Mouse (Mus musculus) gonadal fat pad, adult 2 months (tissue): ENCODE results near the gene Npr2. TPM values are rescaled to one million over a fixed set of nuclear protein-coding genes. Genes with fewer than 3 reads are reported as not detected.

Experiments used
- DNase-seq: peaks from one replicate; pipeline ENCODE4 v3.0.0-alpha.2; 2012; ENCODE audit warnings: low read depth
- polyA plus RNA-seq: library from polyadenylated mRNA; depleted of rRNA; stranded (reverse); fragments of >200 nt; gene quantifications from 2 replicates; pipeline ENCODE4 v1.2.3, GENCODE M21; 2012

Npr2 gene
- polyA plus RNA-seq, 1 experiment: 34.7 TPM

DNA sequence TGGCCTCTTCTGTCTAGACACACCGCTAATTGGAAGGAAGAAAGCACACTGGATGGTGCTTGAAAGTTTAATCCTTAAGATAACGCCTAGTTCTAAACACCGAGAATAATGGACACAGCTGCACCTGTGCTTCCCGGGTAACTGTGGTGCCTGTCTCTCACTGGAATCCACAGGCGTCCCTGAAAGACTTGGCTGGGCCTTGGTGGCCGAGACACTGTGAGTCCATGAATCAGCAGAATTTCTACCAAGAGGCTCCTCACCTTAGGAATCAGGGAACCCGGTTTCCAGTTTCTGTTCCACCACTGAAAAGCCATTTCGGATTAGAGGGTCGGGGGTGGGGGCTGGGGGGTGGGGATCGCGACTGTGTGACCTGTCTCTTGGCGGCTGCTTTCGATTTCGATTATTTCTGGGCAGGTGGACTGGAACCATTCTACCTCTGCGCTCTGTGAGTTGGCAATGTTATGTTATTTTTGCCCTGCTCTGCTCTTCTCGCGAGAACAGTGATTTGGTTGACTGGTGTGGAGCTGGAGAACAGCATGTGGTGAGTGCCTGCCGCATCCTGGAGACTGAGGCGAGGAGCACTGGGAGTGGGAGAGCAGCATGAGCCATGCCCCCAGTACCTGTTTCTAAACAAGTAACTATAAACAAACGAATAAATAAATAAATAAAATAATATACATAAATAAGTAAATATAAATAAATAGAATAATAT, 2.5 kb upstream of the Npr2 start:
- no peak for DNase-seq

DNA sequence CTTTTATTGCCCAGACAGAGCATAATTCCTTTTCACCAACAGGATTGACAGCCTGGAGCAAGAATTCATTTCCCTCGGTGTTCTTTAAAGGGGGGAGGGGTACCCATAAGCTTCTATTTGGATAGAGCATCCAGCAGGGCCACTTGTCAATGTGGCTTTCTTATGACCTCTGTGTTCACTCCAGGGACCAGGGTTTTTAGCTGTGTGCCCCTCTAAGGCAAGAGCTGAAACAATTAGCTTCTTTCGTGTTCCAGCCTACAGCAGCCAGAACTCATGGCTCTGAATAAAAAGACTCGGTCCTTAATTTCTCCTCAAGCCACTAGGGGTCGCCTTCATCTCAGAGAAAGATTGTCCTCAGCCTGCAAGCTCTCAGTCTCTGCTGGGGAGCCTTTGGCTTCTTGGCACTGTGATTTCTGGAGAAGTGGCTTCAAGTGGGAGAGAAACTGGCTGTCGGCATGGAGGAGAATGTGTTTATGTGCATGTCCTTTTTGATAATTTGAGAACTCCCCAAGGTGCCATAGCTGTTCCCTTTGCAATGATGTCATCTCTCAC, 1.6 kb upstream of the Npr2 start:
- peak; percentile 30 for DNase-seq

DNA sequence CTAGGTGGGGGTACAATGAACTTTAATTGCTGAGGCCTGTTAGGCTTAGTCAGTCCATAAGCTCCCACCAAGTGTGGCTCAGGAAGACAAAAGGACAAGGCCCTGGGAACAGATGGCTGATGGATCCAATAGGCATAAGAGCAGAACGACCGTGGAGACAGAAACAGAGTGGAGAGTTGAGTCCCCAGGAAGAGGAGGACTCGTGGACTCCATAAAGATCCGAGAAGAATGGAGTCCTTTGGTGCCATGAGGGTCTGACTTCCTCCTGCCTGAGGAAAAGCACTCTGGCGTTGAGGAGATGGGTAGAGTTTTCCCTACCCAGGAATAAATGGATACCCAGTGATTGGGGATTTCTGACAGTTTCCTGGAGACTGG, 1.1 kb upstream of the Npr2 start:
- no peak for DNase-seq

DNA sequence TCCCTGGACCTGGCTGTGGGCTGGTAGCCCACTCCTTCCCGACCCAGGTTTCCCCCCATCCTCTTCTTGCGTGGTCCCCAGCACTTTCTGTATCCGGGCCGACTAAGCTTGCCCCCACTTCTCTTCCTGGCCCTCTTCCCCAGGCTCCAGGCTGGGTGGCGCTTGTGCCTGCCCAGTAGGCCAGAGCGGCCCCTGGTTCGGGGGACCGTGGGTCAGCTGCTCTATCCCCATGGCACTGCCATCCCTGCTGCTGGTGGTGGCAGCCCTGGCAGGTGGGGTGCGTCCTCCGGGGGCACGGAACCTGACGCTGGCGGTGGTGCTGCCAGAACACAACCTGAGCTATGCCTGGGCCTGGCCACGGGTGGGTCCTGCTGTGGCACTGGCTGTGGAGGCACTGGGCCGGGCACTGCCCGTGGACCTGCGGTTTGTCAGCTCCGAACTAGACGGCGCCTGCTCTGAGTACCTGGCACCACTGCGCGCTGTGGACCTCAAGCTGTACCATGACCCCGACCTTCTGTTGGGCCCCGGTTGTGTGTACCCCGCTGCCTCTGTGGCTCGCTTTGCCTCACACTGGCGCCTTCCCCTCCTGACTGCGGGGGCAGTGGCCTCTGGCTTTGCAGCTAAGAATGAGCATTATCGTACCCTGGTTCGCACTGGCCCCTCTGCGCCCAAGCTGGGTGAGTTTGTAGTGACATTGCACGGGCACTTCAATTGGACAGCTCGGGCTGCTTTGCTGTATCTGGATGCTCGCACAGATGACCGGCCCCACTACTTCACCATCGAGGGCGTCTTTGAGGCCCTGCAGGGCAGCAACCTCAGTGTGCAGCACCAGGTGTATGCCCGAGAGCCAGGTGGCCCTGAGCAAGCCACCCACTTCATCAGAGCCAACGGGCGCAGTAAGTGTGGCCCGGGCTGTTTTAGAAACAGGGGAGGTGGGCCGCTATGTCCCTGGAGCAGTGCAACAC, 503 bp downstream of the Npr2 start:
- no peak for DNase-seq

DNA sequence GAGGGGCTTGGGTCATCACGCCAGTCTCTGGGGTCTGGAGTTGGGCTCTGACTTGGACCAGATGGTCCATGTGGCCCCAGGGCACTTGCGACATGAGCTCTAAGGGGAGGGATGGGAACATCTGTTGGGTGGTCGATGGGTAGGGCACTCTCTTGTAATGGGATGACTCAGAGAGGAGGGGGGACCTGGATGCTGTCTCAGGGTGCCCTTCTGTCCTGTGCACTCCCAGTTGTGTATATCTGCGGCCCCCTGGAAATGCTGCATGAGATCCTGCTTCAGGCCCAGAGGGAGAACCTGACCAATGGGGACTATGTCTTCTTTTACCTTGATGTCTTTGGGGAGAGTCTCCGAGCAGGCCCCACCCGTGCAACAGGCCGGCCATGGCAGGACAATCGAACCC, 1.6 kb downstream of the Npr2 start:
- no peak for DNase-seq

DNA sequence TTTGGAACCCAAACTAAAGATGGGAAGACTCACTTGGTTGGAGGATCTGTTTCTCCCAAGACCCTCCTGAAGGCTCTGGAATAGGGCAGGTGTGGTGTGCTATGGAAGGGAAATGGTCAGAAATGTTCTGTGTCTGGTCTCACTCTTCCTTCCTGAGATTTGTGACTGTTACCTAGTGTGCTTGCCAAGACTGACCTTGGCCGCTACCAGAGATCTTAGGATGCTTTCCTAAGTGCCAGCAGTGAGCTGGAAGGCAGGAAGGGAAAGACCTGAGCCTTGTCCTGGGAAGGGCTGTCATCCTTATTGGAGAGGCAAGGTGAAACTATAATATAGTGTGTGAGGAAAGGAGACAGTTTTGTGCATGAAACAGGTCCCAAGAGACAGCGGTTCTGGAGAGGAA, 2.0 kb downstream of the Npr2 start:
- DNase-seq: no peak

DNA sequence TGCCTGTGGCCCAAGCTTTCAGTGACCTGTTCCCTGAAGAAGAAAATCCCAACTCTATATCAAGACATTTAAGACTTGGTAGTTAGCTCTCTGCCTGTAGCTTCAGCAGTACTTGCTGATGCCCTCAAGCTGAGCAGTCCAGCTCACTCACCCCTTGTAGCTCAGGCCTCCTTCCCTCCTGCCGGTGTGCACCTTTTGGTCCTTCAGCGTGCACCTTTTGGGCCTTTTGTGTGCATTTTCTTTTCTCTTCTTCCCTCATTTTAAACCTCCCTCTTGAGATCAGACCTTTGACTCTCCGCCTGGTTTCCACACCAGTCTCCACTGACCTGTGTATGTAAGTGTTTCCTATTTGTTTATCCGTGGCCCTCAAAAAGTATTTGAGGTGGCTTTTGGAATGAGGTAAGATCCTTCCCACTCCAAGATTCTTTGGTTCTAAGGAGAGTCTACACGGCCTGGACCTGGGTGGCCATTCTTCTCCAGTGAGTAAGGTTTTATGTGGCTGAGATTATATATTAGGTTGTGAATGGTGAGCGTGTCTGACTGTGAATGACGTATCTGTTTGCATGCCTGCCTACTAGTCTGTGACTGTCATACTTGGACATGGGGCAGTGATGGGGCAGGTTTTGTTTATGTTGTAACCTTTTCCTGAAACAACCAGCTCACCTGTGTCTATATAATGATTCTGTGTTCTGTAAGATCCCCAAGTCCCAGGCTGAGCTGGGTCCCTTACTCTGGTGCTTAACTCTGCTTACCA, 3.1 kb downstream of the Npr2 start:
- no peak for DNase-seq

DNA sequence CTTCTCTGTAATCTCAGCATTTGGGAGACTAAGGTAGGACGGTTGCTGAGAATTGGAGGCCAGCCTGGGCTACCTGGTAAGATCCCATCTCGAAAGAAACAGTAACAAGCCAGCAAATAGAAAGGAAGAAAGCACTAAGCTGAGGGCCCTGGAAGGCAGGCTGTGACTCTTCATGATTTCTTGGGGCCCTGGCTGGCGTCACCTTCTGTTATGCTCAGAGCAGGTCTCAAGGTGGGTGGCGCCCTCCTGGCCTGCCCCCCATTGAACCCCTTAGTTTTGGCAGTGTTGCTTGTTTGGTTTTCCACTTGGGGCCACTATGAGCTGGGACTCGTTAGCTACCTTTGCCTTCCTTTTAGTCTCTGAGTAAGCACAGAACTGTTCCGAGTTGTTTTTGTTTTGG, 5.0 kb downstream of the Npr2 start:
- DNase-seq: no peak

DNA sequence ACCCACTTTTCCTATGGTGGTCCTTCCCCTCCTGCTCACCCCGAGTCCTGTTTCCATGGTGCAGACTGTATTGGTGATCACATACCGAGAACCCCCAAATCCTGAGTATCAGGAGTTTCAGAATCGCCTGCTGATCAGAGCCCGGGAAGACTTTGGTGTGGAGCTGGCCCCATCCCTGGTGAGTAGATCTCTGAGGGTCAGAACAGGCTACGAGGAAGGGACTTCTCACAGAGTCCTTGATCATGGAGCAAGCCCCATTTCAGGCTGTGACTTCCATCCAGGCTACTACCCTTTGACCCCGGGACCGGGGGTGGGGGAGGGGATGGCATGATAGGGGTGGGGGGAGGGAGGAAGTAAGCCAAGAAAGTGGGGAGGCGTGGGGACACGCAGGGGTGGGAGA, 8.3 kb downstream of the Npr2 start:
- DNase-seq: no peak

DNA sequence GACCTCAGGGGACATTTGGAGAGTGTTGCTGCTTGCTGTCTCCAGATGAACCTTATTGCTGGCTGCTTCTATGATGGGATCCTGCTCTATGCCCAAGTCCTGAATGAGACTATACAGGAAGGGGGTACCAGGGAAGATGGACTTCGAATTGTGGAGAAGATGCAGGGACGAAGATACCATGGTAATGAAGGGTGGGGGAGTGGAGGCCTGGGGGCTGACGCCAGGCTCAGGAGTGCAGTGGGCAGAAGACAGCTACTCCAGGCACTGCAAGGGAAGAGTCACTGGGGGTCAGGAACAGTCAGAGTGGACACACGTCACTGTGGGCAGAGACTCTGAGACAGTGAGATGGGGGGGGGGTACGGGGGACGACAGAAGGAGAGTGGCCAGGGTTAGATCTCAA, 8.8 kb downstream of the Npr2 start:
- no peak for DNase-seq

DNA sequence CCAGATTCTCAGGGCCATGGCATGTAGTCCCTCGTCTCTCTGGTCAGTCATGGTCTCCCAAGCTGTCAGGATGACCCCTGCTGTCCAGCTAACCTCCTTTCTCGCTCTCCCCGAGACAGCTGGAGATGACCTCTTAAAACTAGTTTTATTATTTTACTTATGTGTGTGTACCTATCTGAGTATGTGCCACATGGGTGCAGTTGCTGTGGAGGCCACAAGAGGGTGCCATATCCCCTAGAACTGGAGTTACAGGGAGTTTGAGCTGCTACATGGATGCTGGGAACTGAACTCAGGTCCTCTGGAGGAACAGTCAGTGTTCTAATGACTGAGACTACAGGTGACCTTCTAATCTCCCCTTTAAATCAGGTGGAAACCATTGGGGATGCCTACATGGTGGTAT, 18.0 kb downstream of the Npr2 start:
- DNase-seq: no peak

DNA sequence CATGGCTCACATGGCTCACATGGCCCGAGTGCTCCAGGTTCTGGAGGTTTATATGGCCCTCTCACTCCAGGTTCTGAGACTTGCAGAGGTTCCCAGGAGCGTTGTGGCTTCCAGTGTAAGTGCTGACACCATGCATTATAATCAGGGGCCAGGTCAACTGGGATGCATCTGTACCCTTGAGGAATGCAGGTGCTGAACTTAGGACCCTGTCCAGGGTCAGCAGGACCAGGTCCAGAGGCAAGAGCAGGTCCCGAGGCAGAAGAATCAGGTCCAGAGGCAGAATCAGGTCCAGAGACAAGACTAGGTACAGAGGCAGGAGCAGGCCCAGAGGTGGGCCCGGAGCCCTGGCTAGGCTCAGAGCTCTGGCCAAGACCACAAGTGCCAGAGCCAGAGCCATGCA, 21.0 kb downstream of the Npr2 start:
- no peak for DNase-seq

DNA sequence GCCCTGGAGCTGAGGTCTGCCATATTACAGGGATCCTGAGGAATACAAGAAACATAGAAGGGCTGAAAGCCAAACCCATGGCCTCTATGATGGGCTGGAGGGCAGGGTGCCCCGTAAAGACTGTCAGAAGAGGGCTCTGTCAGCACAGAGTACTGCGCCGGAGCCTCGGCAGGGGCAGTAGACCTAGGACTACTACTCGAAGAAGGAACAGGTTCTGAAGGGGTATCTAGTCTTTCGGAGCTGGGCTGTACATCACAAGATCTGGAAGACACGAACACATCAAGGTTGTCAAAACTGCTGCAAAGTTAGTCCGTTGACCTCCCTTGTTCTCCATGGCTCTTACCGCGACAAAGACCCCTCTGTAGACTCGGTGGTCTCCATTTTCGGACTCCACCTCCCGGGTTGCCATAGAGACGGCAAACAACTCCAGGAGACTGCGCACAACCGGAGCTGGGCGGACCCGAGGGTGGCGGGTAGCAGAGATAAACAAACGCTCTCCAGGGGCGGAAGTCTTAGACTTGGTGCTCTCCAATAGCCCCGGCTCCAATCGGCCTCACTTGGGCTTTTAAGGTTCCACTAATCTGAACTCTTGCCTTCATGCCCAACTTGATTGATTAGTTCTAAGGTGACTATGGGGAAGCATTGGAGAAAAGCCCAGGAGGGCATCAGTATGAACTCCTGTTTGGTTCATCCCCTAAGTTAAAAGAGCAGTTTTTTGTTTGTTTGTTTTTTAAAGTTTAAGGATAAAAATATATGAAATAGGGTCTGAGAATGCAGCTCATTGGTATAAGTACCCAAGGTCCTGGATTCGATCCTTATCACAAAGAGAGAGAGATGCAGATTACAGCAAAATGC, 21.7 kb downstream of the Npr2 start, which contains the start of gene Spag8:
TSS of gene Spag8 (minus strand) at position 434 of the 855 bp plus-strand sequence.
- no peak for DNase-seq

DNA sequence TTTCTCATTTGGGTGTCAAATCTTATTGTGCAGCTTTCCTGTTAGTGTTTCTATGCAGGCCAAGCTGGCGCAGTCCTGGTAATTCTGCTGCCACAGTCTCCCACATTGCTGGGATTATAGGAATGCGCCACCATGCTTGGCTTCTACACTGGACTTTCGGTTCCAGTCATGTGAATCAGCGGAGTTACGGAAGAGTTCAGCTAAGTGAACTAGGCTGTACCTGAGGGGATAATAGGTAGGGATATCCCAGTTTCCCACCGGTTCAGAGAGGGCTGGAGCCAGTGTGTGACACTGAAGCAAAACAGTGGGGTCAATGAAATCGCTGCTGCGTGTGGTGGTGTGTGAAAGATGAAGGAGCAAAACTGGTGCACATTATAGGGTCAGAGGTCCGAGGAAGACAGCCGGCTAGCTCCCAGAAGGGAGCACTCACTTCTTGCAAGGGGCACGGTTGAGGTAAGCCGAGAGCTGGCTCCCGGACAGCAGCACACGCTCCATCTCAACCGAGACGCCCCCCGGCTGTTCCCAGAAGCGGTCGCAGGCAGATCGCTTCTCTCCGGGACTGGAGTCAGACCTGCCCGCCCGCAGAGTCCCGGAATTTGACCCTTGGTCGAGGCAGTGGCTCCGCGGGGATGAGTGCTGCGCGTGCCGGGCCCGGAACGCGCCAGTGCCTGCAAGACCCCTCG, 24.1 kb downstream of the Npr2 start:
- no peak for DNase-seq

DNA sequence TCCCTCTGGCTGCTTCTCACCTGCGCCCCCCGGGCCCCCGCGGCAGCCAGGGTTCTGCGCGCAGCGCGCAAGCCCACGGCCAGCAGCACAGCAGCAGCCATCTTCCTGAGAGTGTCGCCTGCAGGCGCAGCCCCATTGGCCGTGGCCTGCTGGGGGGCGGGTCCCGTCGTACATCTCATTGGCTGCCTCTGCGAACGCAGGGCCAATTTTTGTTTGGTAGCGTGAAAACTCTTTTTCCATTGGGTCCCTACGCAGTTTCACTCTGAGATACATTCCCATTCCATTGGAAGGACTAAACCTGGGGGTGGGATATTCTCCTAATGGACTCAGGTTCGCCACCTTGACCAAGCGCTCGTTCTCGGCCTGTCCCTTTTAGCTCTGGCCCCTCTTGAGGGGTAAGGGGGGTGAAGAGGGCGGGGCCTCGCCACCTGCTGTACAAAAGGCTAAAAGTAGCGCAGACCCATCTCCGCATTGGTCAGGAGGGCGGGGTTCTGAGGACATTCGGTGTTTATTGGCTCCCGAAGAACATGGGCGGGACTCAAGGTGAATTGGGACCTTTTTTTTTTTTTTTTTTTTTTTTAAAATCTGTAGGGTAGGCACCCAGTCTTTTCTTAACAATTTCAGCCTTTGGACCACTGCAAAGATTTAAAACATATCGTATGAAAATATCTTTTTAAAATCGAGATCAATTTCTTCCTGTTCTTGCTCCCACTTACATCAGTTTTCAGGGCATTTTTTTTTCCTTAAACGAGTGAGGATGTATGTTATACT, 24.8 kb downstream of the Npr2 start, which contains the start of gene Hint2:
TSS of gene Hint2 (minus strand) at position 128 of the 771 bp plus-strand sequence.
- peak; percentile 86 for DNase-seq

DNA sequence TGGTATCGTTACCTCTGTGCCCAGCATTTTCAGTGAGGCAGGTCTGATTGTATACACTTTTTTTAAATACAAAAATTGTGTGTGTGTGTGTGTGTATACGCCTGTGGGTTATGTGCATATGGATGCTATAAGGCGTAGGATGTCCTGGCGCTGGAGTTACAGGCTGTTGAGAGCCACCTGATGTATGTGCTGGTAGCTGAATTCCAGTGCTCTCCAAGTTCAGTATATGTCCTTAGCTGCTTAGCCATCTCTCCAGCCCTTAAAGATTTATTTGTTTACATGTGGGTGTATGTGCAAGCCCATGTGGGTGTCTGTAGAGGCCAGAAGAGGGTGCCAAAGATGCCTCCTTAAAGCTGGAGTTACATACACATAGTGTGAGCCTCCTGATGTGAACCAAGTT, 25.4 kb downstream of the Npr2 start:
- no peak for DNase-seq

DNA sequence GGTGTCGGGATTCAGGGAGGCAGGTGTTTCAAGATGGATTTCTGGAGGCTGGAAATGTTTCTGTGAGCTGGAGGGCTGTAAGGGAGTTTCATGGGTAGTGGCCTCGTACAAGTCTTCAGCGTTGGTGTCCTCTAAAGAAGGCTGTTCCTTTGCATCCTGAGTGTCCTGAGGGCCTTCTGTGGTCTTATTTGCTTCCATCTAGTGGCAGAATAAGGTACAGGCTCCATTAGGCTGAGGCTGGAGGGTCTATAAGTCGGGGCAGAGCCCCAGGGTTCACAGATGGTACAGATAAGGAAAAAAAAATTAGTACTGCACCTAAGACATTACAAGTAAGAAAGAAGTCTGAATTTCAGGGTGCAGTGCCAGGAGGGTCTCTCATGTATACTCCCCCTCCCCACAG, 34.7 kb downstream of the Npr2 start:
- DNase-seq: no peak

DNA sequence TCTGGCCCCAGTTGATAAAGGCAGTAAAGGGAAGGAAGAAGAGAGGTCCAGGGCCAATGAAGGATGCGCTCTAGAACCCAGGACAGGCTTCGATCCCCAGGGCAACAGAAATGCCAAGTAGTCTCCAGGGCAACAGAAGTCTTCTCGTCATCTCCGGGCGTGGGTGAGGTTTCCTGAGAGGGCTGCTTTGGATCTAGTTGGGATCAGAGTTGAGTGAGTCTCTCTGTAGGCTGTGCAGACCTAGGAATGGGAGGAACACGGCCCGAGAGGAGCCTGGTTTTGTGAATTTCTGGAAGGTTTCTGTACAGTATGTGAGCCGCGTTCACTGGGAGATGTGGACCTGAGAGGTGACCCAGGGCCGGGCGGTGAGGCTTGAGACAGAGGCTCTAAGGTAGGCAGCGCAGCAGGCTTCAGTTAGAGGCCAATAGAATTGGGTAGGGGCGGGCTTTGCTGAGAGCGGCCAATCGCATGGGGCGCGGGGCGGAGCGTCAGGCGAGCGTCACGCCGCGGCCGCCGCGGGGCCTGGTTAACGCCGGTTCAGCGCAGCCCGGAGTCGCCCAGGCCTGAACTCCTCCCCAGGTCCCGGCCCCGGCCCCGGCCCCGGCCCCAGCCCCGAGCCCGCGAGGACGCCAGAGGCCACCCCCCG, 37.2 kb downstream of the Npr2 start, which contains the start of the genes Tmem8b and Fam221b:
TSS of gene Tmem8b (plus strand) at position 190 of the 646 bp plus-strand sequence.
TSS of gene Fam221b (minus strand) at position 364 of the 646 bp plus-strand sequence.
- no peak for DNase-seq

DNA sequence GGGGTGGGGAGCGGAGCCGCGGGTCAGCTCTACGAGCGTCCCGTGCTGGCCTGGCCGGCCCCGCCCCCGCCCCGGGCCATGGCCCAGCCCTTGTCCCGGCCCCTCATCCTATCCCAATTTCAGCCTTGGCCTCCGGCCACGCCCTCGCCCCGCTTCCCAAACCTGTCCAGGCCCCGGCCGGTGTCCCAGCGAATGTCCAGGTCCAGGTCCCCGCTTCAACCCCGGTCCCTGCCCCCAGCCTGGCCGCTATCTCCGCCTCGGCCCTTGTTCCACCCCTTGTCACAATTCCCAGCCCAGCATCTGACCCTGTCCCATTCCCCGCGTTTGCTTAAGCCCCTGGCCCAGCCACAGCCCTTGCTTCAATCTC, 37.7 kb downstream of the Npr2 start:
- DNase-seq: no peak
